Mouse (Mus musculus) thymus, postnatal 14 days (tissue): Measurements from ENCODE around the gene Mbd3.

Experiments used
- DNase-seq: peaks from one replicate; pipeline ENCODE4 v3.0.0; 2021

The Mbd3 gene

DNA sequence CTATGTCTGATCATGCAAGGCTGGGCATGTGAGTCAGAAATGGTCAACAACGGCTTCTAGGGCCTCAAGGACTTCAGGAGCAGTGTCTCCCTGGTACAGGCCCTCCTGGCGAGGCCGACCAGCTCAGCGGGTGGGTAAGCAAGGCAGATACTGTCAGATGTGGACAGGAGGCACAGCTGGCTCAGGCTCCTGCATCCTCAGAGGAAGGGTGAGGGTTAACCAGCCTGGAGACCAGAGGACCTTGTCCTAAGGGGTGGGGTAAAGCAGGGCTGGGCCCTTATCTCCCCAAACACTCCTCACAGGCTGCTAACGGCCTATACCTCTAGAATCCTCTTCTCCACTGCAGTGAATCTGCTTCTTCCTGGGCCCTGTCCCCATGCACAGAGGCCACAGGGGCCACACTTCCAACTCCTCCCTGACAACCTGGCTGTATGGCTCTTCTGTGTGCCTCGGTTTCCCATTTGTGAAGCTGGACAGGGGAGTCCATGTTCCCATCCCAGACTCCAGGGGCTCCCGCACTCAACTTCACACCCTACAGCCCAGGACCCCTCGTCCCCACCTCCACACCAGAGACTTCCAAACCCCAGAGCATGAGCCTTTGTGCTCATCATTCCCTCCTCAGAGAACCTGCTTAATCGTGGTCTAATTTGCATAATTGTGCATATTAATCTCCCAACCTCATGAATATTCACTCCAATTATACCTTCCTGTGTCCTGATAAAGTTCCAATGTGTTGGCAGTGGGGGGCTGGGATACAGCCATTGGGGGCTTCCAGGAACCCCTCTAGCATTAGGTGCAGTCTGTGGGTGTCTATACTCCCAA is 22.5 kb upstream of the Mbd3 start:
- no peak for DNase-seq

DNA sequence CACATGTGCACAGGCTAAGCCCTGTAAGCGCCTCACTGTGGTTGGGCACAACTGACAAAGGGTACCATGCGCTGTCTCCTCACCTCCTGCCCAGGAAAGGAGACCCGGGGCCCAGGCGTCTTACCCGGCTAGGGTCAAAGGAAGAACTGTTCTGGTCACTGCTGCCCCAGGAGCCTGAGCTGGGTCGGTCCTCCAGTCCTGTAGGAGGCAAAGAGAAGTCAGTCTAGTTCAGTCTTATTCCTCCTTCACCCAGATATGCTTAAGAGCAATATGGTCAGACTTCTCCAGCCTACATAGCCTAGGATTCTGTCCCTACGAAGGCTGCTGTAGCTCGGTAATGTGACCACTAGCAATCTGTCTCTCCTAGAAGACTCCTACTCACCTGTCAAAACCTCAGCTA is 21.9 kb upstream of the Mbd3 start:
- no peak for DNase-seq

DNA sequence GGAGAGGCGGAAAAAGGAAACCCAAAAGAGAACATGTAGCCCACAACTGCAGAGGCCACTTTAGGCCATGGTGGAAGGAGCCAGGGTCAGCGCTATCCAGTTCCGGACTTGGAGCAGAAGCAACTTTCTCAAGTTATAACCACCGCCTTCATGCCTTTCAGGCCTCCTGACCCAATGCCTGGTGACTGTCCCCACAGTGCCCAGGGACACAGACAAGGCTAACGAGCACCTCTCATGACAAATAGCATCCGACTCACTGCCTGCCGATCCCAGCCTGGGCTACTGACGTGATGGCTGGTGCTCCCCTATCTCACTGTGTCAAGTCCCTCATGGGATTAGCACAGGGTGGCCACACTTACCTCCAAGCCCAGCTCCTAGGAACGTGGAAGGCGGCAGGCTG is 21.4 kb upstream of the Mbd3 start:
- no peak for DNase-seq

DNA sequence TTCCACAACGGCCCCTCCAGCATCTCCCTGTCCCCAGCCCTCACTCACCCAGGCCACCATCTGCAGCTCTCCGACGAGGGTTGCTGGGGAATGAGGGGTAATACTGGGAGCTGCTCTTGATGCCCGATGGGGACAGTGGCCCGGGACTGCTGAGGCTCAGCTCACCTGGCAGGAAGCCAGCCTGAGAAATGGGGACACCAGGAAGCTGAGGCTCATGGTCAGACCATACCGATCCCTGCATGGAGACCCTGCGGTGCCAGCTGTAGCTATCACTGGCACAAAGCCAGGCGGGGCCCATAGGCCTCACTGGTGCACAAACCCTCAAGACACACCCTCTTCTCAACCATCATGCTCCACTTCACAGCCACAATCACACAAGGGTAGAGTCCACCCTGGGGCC is 20.1 kb upstream of the Mbd3 start:
- DNase-seq, result no peak

DNA sequence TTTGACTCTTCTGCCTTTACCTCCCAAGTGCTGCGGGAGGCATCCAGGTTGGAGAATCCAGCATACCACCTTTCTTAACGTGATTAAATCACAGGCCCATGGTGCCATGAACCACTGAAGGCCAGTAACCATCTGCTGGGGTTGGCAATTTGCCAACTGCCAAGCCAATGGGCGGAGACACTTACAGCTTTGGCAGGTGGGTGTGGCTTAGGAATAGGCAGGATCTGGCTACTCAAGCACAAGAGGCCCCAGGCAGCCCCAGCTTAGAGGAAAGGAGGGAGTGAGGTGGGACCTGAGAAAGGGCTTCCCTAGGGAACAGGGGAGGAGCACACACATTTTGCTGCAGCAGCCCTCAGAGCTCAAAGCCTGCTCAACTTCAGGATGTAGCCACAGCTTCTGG is 19.0 kb upstream of the Mbd3 start:
- DNase-seq, result no peak

DNA sequence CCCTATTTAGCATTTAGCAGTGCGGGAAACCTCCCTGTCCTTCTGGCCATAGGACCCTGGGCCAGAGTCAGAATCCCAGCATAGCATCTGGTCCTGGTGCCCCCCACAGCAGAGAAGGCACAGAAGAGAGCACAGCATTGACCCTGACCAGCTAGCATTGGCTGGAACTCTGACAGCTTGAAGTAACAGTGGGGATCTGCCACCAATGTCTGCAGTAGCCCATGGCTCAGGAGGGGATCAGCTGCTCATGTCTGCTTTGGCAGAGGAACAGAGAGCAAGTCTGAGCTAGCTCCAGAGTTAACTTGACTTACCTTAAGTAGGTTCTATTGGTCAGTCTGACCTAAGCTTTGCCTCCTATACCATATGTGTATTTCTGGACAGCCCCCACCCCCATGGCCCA is 18.5 kb upstream of the Mbd3 start:
- no peak for DNase-seq

DNA sequence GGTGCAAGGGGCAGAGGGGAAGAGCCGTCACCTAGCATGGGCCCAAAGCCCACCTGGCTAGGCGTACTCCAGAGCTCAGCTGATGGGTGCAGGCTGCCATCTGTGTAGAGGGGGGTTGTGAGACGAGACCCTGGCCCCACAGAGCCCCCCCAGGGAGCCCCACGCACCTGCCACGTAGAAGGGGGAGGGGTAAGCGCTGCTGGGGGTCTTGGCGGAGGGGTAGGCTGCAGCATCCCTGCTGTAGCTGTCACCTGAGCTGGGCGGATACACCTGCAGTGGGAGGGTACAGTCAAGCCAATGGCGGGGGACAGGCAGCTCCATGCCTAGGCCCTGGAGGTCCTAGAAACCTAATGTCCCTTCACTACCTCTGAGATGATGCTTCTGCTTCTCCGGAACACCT is 18.0 kb upstream of the Mbd3 start:
- DNase-seq, result no peak

DNA sequence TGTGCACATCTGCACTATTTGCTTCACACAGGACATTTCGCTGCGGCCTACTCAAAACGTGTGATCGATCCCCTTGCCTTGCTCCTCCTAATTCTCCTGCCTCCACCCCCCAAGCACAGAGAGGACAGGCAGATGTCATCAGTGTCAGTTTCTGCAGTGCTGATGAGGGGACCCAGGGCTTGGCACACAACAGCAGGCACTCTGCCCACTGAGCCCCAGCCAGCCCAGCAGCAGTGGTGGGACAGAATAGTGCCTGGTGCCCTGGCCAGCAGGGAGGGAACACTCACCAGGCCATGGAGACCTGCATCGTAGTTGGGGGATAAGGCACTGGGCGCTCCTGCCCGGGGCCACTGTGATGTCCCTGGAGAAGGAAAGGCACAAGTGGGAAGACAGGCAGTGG is 16.2 kb upstream of the Mbd3 start:
- DNase-seq, result no peak

DNA sequence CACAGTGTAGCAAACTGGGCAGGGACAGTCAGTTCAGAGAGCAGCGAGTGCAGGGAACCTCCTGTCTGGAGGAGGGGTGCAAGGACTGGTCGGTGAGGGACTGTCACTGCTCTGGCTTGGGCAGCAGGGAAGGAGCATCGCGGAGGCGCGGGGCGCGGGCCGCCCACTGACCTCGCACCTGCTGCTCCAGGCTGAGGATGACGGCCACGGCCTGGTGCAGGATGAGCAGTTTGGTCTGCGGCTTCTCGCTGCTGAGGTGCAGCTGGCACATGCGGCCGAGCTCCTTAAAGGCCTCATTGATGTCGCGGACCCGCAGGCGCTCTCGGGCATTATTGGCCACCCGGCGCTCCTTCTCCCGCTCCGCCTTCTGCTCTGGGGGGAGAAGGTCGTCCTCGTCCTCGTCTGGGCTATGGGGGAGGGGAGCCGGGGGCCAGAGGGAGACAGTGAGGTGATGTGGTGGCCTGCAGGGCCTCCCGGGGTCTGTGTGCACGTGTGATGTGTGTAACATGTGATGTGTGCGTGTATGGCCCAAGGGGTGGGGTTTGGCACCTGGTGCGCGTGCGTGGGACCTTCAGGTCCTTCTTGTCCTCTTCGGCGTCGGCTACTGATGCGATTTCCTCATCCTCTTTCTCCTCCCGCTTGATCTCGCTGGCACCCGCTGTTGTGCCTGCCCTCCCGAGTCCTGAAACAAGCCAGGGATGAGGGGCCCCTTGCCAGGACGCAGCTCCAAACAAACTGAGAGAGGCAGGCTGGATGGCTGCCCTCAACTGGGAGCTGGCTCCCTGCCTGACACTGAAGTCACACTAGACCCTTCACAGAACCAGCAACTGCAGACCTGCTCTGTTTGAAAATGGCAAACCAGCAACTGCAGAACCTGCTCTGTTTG is 13.5 kb upstream of the Mbd3 start:
- no peak for DNase-seq

DNA sequence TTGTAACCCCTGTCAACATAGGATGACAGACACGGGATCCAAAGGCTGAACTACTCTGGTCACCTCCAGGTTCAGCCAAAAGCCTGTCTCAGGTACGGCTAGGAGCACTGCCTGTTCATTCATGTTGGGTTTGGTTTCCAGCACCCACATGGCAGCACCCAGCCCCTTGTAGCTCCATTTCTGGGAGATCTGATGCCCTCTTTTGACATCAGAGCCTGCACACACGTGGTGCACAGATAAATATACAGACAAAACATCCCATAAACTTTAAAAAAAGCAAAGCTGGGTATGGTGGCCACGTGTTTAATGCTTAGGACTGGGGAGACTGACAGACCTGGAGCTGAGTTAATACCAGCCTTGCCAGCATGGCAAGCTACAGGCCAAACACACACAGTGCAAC is 8.6 kb upstream of the Mbd3 start:
- DNase-seq, result no peak

DNA sequence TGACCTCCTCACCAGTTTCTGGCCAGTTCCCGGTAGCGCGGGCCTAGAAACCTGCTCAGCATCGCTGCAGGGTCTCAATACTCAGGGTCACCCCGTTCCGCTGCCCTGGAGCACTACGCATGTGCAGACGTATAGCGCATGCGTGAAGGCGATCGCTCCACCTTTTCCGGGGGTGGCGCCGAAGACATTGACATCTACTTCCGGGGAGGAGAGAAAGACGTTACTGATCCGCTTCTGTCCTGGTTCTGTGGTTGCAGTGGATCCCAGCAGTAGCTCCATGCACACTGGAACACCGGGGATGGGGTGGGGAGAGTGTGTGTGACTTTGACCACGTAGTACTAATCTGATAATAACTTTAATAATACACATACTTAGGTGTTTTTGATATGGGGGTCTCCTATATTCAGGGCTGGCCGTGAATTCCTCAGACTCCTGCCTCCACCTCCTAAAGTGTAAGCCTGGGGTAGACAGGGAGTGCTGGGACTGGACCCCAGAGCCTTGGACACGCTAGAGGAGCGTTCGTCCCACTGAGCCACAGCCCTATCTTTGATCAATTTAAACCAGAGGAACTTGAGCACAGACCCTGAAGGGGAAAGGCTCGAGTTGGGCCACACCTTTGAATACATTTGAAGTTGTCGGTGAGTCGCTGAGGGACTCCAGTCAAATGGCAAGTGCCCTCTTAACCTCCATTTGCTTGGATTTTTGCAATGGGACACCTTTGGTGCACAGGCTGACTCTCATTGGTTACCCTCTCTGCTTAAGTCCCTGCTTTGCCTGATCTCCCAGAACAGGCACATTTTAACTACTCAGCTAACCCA is 7.5 kb upstream of the Mbd3 start, which contains the start of gene Uqcr11:
Uqcr11 (minus strand) TSS at position 147 of the 818 bp plus-strand sequence.
- peak; percentile 92 for DNase-seq

DNA sequence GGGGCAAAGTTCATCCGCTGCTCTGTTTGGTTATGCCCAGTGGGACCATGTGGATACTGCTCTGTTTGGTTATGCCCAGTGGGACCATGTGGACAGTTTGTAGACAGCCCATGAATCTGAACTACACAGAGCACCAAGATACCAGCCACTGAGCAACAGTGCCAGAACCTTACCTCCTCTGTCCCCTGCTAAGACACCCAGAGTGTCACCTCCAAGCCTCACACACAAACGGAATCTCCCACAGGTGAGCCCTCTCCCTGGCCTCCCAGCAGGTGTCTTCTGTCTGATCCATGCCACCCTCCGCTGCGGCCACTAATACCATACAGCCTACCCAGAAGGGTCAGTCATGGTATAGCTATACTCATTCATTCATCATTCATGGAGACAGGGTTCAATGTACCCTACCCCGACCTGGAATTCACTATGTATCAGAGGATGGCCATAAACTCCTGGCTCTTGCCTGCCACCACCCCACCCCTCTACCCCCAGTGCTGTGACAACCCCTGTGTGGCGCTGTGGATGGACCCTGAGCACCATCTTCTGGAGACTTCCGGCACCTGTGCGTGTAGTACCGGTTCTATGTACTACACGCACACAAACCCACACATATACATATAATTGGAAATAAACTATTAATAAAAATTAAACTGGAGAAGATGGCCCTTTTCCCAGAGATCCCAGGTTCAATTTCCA is 6.3 kb upstream of the Mbd3 start:
- DNase-seq, result peak; percentile 63

DNA sequence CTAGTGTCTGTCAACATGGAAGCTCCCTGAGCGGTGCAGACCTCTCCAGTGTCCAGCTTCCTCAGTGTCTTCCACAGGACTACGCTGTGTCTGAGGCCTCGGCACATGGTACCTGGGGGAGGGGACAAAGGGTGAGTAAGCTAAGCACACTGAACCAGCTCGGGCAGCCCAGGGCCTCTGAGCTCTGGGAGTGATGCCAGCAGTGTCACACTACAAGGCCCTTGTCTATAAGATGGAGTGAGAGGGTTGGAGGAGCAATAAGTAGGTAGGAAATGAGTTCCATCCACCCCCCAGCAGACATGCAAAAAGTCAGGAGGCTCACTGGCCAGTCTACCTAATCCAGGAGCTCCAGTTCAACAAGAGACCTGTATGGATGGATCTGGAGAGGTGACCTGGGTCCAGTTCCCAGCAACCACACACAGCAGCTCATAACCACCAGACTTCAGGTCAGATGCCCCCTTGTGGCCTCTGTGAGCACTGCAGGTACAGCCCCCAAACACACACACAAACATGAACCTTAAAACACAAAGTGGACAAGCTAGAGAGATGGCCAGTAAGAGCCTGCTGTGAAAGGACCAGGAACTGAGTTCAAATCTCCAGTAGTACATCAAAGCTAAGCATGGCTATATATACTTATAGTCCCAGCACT is 3.8 kb upstream of the Mbd3 start:
- DNase-seq, result peak; percentile 49

DNA sequence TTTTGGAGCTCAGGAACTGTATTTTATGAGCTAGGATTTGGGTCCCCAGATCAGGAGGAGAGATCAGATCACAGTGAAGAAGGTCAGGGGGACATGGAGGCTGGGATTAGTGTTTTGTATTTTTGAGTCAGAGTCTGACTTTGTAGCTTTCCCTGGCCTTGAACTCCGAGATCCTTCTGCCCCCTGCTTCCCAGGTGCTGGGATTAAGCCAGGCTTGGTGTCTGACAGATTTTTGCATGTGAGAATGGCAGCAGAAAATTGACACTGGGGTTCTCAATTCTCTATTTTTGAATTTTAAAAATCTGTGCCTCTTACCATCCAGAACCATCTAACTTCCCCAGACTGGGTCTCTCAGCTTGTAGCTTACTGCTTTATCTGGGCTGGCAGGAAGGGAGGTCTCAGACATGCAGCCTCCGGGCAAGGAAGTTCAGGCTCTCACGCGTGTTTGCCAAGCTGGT is 1.4 kb upstream of the Mbd3 start:
- no peak for DNase-seq

DNA sequence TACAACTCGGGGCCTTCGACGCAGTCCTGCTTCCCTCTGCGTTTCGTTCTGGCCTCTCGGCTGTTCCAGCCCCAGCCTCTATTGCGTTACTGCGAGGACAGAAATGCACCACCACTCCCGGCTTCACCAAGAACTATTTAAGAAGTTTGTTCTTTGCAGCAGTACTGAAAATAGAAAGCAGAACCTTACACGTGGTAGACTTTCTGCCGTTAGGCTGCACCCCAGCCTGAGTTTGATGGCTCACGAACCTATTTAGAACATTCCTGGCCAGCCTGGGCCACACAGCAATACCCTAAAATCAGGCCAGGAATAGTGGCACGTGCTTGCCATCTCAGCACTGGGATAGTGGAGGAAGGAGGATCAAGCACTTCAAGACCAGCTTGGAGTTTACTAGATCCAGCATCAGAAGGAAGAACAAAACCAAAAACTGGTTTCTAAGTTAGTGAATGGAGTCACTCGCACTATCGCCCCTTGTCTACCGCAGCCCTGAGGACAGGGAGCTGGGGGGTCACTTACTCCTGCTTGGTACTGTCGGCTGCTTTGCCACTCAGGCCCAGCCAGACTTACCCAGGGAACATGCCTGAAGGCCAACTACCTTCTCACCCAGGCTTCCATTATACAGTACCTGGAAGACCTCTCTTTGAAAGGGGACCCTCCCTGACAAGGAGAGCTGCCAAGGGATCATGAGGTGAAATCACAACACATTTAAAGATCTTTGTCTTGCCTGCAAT is 788 bp upstream of the Mbd3 start:
- DNase-seq, result no peak

DNA sequence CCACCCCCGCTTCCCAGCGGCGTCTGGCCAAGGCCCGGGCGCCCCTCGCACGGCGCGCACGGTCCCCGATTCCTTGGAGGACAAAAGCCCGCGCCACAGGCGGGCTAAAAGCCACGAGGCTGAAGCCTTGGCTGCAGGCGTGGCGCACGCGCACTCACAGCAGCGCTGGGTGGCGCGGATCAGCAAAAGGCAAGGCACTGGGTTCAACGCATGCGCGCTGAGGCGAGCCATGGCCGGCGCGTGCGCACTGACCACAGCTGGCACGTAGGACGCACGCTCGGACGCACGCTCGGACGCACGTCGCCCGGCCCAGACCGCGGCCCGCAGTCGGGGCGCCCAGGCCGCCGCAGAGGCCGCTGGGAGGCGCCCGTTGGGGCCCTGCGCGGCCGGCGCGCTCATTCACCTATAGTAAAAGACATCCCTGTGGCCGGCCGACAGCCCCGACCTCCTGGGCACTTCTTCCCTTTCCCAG is 595 bp downstream of the Mbd3 start:
- DNase-seq, result peak; percentile 98

DNA sequence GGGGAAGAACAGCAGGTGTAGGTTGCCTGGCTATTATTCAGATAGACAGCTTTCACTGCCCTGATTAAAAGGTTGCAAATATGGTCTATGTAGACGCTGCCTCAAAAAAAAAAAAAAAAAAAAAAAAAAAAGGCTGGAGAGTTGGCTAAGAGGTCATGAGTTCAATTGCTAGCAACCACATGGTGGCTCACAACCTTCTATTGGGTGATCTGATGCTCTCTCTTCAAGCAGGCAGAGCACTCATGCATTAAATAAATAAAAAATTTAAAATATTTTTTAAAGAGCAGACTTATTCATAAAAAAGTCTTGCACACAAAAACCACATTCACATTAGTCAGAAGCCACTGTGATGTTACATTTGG is 1.2 kb downstream of the Mbd3 start:
- DNase-seq, result no peak

DNA sequence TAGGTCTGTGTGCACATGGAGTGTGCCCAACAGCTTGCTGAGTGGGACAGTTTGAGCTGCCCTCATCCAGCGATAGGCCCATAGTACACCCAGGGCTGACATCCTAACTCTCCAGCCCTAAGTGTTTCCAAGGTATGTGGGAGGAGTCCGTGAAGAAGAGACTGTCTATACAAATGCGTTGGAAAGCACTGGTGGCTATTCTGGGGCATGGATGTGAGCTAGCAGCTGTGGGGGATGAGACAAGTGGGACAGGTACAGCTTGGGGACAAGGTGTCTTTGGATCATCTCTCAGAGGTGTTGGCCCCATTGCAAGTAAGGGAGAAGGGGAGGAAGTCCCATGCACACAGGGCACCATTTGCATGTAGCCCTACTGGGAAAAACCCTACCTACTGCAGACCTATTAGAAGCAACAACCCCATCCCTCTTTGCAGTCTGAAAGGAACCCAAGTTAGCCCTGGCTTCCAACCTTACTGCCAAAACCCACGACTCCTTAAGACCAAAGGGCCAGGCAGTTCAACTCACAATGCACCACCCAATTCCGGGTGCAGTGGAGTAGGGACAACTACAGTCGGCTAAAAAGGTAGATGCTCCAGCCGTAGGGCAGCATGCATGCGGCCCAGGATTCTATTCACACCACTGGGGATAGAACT is 1.7 kb downstream of the Mbd3 start:
- DNase-seq, result no peak

DNA sequence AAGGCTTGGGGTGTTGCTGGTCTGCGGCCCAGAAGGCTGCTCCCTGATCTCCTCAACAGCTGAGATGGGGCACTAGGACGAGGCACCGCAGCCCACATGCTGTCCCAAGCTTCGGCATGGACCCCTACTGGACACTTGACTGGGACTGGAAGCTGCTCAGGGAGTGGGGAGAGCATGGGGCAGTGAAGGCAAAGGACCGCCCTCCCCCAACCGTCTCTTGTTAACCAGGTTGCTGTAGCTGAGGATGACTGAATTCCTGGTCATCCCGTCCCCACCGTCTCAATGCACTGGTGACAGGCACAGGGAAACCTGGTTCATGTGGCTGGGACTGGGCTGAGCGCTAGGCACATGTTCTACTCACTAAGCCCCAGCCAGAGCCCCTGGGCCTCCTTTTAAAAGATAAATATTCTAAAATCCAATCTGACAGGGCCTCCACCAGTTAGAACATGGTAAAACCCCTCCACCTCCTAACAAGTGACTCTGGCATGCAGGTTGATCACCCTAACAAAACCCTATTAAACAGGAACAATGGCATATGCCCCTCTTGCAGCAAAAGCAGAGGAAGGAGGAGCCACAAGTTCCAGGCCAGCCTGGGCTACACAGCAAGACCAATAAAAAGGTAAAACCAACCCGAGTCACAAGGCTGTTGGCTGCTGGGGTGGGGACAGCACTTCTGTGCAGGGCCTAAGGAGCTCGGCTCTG is 2.4 kb downstream of the Mbd3 start:
- no peak for DNase-seq

DNA sequence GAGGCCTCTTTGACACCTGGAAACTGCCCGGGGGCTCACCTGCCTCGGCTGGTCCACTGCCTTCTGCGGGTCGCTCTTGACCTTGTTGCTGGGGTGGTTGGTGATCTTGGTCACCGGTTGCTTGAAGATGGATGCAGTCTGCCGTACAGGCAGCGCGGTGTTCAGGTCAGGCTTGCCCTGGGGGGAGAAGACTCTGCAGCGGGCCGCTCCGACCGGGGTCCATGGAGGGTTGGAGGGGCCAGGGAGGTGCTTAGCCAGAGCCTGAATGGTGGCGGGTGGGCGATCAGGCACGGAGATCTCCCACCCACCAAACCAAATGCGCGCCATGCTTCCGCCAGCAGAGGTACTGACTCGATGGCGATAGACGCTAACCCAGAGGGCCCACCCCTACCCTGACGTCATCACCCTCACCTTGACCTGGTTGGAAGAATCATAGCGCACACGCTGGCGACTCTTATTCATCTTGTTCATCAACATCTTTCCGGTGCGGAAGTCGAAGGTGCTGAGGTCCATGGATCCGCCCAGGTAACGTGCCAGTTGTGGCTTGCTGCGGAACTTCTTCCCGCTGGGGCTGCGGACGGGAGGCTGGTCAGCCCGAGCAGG is 4.2 kb downstream of the Mbd3 start:
- no peak for DNase-seq
